ENCODE assay signal across 16 mouse cellular contexts in genomic region chr7:83598997-83599912, GRCm38 (mm10). TPM values are rescaled to one million over a fixed set of nuclear protein-coding genes. Genes with fewer than 3 reads are reported as not detected.
DNase-seq lines count a peak whose midpoint lies in the region; ATAC-seq lines count a peak whose summit lies in the region.
"Had no signal": no experiment of that assay in that cellular context is flagged by ENCODE, and none has a peak within 500 bp of the region (broad histone marks: within the 10 kb centered on the region; RNA-seq: fewer than 3 reads in every experiment).

No protein-coding gene starts in this region.

- no peak overlapping the region for H3K27ac ChIP-seq in limb, embryonic 10.5 days
- H3K27ac ChIP-seq: embryonic facial prominence, embryonic 13.5 days; gastrocnemius, adult 2 months; heart, adult 2 months; heart, embryonic 15.5 days had no signal

- DNase-seq in heart, adult 11 months = peak; percentile 25
- no peak for DNase-seq in heart, postnatal 10 days
- peak; percentile 43 for DNase-seq in urinary bladder, postnatal 14 days (ENCODE audit: low spot score)
- no peak for DNase-seq in urinary bladder, postnatal 10 days (ENCODE audit: low spot score)
- DNase-seq in gastrocnemius, postnatal 36 days = no peak
- no peak for DNase-seq in cerebellum, postnatal 4 days (ENCODE audit: low spot score in 2 of 2)
- no peak for DNase-seq in limb, embryonic 10.5 days (ENCODE audit: low spot score)
- DNase-seq: adrenal gland, adult 8-10 months; right cerebral cortex, postnatal 25 days had no signal

- no peaks in the 10 kb centered on the region for H3K36me3 ChIP-seq in limb, embryonic 10.5 days
- H3K36me3 ChIP-seq: embryonic facial prominence, embryonic 13.5 days; heart, embryonic 15.5 days had no signal

- no peaks in the 10 kb centered on the region for H3K9me3 ChIP-seq in limb, embryonic 10.5 days (replicated peaks)
- H3K9me3 ChIP-seq: embryonic facial prominence, embryonic 13.5 days; heart, embryonic 15.5 days had no signal

- WGBS in limb, embryonic 10.5 days = 88% methylated on average over 13 of the region's 13 CpGs

- no peaks in the 10 kb centered on the region for H3K27me3 ChIP-seq in limb, embryonic 10.5 days (ENCODE audit: low read depth, poor library complexity, severe bottlenecking)
- H3K27me3 ChIP-seq: embryonic facial prominence, embryonic 13.5 days; heart, embryonic 15.5 days; Patski had no signal

- H3K4me3 ChIP-seq in limb, embryonic 10.5 days = no peak overlapping the region
- H3K4me3 ChIP-seq: embryonic facial prominence, embryonic 13.5 days; gastrocnemius, adult 2 months; heart, adult 2 months; heart, embryonic 15.5 days had no signal

- peaks cover 2% of the 10 kb centered on the region; the same call in 1 of the 2 replicates for H3K4me1 ChIP-seq in limb, embryonic 10.5 days
- H3K4me1 ChIP-seq: heart, embryonic 15.5 days had no signal

- intact Hi-C loops in heart, postnatal 10 days (cut with DNase I) = no loop called here
- intact Hi-C loops in gastrocnemius, postnatal 36 days (cut with DNase I) = no loop called here

- 0 out of 2 replicates have a peak, but pooled peaks have one; percentile 11 for ATAC-seq in megakaryocyte, adult 5-6 weeks (ENCODE audit: poor library complexity, severe bottlenecking)
- ATAC-seq: hindbrain, embryonic 16.5 days; Patski had no signal

RNA-seq across cellular contexts. Expression of gene Tmc3, which starts 14.5 kb away (rescaled TPM):
- 1 to 10 TPM; 1.8 to 1.9 TPM for total RNA-seq in heart, postnatal 10 days (2021)
- 0.07 TPM in 1 of 2 replicates, not detected in the other for total RNA-seq in megakaryocyte, adult 5-6 weeks (2015)
- 0.20 TPM in 1 of 2 replicates, not detected in the other for total RNA-seq in megakaryocyte, adult 5-6 weeks (2017)
- total RNA-seq in gastrocnemius, postnatal 36 days (2021) = under 1 TPM in 1 of 2 experiments, not detected in 1; 0.10 TPM
- polyA plus RNA-seq in limb, embryonic 10.5 days (2016; fragmentation: Nextera tagmentation; extraction: Ambion mirVana) = 0.31 and 0.66 TPM in 2 replicates
- total RNA-seq: gastrocnemius, adult 2 months had no signal

RNA-seq across cellular contexts. Expression of gene Stard5, which starts 32.5 kb away (rescaled TPM):
- 10 to 100 TPM; 19.5 to 22.9 TPM for total RNA-seq in heart, postnatal 10 days (2021)
- total RNA-seq in megakaryocyte, adult 5-6 weeks (2015) = 14.5 and 16.4 TPM in 2 replicates
- total RNA-seq in megakaryocyte, adult 5-6 weeks (2017) = 15.0 and 17.3 TPM in 2 replicates
- 1 to 10 TPM; 4.2 to 4.7 TPM for total RNA-seq in gastrocnemius, postnatal 36 days (2021)
- 15.2 and 18.1 TPM in 2 replicates for polyA plus RNA-seq in limb, embryonic 10.5 days (2016; fragmentation: Nextera tagmentation; extraction: Ambion mirVana)

Comparison
In these comparisons a context has a peak if more than half of its experiments do, and no peak if none do; other contexts are left out.
1. DNase-seq: peak in heart, adult 11 months (single experiment) and urinary bladder, postnatal 14 days (single experiment); none in heart, postnatal 10 days (0 of 2), urinary bladder, postnatal 10 days (single experiment), gastrocnemius, postnatal 36 days (0 of 2), cerebellum, postnatal 4 days (0 of 2) and limb, embryonic 10.5 days (single experiment).